Mouse (Mus musculus): ENCODE measurements around the gene Slc27a4.

Gene Slc27a4

DNA sequence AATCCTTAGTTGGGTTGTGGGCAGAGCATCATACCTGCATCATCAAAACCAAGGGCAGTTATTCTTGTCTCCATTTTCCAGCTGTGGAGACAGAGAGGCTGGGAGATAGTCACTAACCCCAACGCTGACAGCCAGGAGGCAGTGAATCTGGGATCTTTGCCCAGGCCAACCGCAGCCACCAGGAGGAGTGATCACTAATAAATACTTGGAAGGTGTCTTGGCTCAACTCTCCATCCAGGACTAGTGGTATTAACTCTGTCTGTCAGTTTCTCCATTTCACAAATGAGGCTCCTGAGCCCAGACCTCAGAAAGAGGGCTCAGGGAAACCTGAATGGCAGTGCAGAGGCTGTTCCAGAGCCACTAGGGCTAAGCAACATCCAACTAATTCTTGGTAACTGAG is 54.9 kb downstream of the Slc27a4 start:
- DNase-seq, result no peak

DNA sequence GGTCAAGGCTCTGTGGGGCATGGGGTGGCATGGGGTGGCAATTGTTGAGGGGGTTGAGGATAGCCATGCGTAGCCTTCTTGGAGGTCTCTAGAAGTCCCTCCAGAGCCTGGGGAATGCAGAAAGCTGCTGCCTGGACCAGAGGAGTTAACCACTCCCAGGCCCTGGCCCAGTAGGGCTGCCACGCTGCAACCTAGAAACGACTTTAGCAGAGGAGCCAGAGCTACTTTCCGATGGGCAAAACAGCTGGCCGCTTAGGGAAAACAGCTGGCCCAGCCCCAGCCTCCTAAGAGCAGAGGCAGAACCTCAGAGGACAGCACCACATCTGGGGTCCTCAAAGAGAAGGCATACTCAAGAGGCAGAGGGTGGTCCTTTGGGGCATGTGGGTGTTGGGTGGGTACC is 55.5 kb downstream of the Slc27a4 start:
- DNase-seq, result no peak

DNA sequence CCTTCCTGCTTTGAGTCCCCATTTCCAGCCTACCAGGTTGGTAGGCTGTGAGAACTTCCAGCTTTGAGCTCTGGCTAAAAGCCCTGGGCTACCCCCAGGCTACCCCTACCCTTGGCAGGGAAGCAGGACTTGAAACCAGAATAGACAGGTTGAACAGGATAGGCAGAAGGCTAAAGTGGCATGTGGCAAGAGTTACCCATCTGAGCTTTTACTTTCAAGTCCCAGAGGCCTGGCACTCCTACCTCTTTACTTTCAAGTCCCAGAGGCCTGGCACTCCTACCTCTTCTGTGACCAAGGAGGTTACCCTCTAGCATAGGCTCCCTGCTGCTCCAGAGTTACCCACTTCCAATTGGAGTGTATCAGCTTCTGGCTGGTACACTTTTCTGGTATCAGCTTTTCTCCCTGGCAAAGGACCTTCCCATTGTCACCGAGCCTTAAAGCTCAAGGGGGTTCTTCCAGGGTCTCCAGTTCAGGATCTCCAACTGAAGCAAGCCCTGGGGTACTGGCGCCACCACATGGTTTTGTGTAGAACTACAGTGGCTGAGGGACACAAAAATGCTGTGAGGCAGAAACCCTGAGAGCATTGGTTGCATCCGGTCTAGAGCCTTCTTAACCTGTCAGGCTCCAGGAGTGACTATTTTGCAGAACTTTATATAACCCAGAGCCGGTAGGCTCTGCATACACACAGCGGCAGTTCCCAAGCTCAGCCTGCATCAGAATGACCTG is 56.5 kb downstream of the Slc27a4 start:
- DNase-seq, result peak; percentile 39 to 47

DNA sequence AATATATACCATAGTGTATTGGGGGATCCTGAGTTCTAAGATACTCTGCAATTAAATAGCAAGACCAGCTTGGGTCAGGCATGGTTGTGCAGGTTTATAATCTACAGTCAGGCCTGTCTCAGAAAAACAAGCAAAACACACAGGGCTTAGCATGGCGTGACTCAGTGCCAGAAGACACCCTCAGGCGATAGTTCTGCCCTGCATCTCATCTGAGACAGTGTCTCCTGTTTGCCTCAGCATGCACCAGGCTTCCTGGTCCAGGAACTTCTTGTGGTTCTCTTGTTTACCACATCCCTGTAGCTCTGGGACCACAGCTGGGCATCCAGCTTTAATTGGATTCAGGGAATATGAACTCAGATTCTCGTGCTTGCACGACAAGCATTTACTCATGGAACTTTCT is 62.7 kb downstream of the Slc27a4 start:
- DNase-seq, result no peak
